ENCODE assay signal across 20 mouse cellular contexts in the genomic region with DNA sequence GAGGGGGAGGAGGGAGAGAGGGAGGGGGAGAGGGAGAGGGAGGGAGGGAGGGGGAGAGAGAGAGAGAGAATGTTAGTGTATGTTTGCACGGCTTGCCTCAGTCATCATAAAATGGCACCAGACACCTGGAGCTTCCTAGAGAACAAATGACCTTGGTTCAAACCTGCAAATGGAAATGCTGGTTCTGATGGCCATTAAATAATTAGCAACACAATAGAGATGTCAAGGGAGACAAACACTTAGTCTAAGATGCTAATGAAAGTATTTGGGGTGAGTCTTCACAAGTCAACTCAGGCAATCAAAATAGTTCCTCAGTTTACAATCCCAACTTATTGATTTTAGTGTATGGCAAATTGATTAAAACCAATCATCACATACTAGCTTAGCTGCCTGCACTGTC.
"Had no signal": no experiment of that assay in that cellular context is flagged by ENCODE, and none has a peak within 500 bp of the region (broad histone marks: within the 10 kb centered on the region; RNA-seq: fewer than 3 reads in every experiment).

No protein-coding gene starts in this region.

- H3K27ac ChIP-seq: midbrain, embryonic 10.5 days; midbrain, embryonic 12.5 days; neural tube, embryonic 13.5 days; neural tube, embryonic 15.5 days; stomach, embryonic 15.5 days; stomach, postnatal 0 days had no signal

- H3K9me3 ChIP-seq: midbrain, embryonic 10.5 days; midbrain, embryonic 12.5 days; neural tube, embryonic 13.5 days; neural tube, embryonic 15.5 days; stomach, embryonic 15.5 days had no signal

- H3K4me3 ChIP-seq: midbrain, embryonic 10.5 days; midbrain, embryonic 12.5 days; myocyte; neural tube, embryonic 13.5 days; neural tube, embryonic 15.5 days; stomach, embryonic 15.5 days had no signal

- H3K36me3 ChIP-seq: midbrain, embryonic 10.5 days; midbrain, embryonic 12.5 days; neural tube, embryonic 13.5 days; neural tube, embryonic 15.5 days; stomach, embryonic 15.5 days had no signal

- H3K9ac ChIP-seq: lung, embryonic 14.5 days; midbrain, embryonic 12.5 days; neural tube, embryonic 13.5 days; neural tube, embryonic 15.5 days; stomach, embryonic 15.5 days had no signal

- H3K4me1 ChIP-seq: midbrain, embryonic 10.5 days; midbrain, embryonic 12.5 days; neural tube, embryonic 13.5 days; neural tube, embryonic 15.5 days; stomach, embryonic 15.5 days had no signal

- DNase-seq: lung, adult 18-20 months; lung, embryonic 14.5 days; lung, postnatal 10 days; lung, postnatal 4 days; midbrain, embryonic 14.5 days; retina, postnatal 1 day; right cerebral cortex, adult 18-20 months; right cerebral cortex, postnatal 25 days; right cerebral cortex, postnatal 4 days; spleen, adult 18-20 months; thymus, adult 2 months; thymus, postnatal 25 days; thymus, postnatal 4 days had no signal
